Mouse (Mus musculus) right cerebral cortex, adult 2 months (tissue): Measurements from ENCODE around the gene Upf2.
"Not testable (repeated sequence)": the region's sequence is repeated elsewhere in the genome, so short reads cannot be mapped to it uniquely, and the experiment has no call there.

ENCODE experiments used
- DNase-seq, 2 experiments: peaks; one replicate each; pipeline ENCODE4 v3.0.0; 2021 to 2022; ENCODE audit warnings: low spot score in 2 of 2

Upf2 gene

GRCm38 (mm10) chr2:5949821-5950220, 1.4 kb upstream of the Upf2 start:
- not testable (repeated sequence) for DNase-seq

- no peak for DNase-seq
Measured at GRCm38 (mm10) chr2:5950305-5950704, 964 bp upstream of the Upf2 start.

- peak in 1 of 2 experiments; percentile 42 for DNase-seq
Measured at GRCm38 (mm10) chr2:5951621-5952211, 447 bp downstream of the Upf2 start.

GRCm38 (mm10) chr2:5957705-5958104, 6.4 kb downstream of the Upf2 start:
- no peak for DNase-seq

GRCm38 (mm10) chr2:5962265-5962664, 11.0 kb downstream of the Upf2 start:
- DNase-seq, result no peak

GRCm38 (mm10) chr2:5963729-5964128, 12.5 kb downstream of the Upf2 start:
- DNase-seq, result not testable (repeated sequence)

- no peak for DNase-seq
Measured at GRCm38 (mm10) chr2:5965972-5966371, 14.7 kb downstream of the Upf2 start.

GRCm38 (mm10) chr2:5970629-5971028, 19.4 kb downstream of the Upf2 start:
- DNase-seq, result not testable (repeated sequence)

- DNase-seq, result no peak
Measured at GRCm38 (mm10) chr2:5977532-5977931, 26.3 kb downstream of the Upf2 start.

GRCm38 (mm10) chr2:5995538-5995937, 44.3 kb downstream of the Upf2 start:
- DNase-seq, result peak; percentile 20 to 56

GRCm38 (mm10) chr2:6003949-6004348, 52.7 kb downstream of the Upf2 start:
- DNase-seq, result no peak

GRCm38 (mm10) chr2:6014532-6014931, 63.3 kb downstream of the Upf2 start:
- DNase-seq, result no peak

- DNase-seq, result not testable (repeated sequence)
Measured at GRCm38 (mm10) chr2:6015182-6015581, 63.9 kb downstream of the Upf2 start.

- no peak for DNase-seq
Measured at GRCm38 (mm10) chr2:6020570-6020969, 69.3 kb downstream of the Upf2 start.

- DNase-seq, result no peak
Measured at GRCm38 (mm10) chr2:6042644-6043043, 91.4 kb downstream of the Upf2 start.

- DNase-seq, result no peak
Measured at GRCm38 (mm10) chr2:6046796-6047195, 95.5 kb downstream of the Upf2 start.

- DNase-seq, result no peak
Measured at GRCm38 (mm10) chr2:6048570-6048969, 97.3 kb downstream of the Upf2 start.

- no peak for DNase-seq
Measured at GRCm38 (mm10) chr2:6049018-6049417, 97.7 kb downstream of the Upf2 start.

GRCm38 (mm10) chr2:6055466-6055865, 104.2 kb downstream of the Upf2 start:
- no peak for DNase-seq

GRCm38 (mm10) chr2:6056518-6056917, 105.2 kb downstream of the Upf2 start:
- no peak for DNase-seq

- no peak for DNase-seq
Measured at GRCm38 (mm10) chr2:6059291-6059690, 108.0 kb downstream of the Upf2 start.

GRCm38 (mm10) chr2:6060071-6060804, 109.0 kb downstream of the Upf2 start:
- DNase-seq, result no peak

- no peak for DNase-seq
Measured at GRCm38 (mm10) chr2:6067341-6067740, 116.1 kb downstream of the Upf2 start.
